Mouse (Mus musculus): ENCODE measurements around the gene Olfr112. TPM values are rescaled to one million over a fixed set of nuclear protein-coding genes. Genes with fewer than 3 reads are reported as not detected.
"Not testable (repeated sequence)": the region's sequence is repeated elsewhere in the genome, so short reads cannot be mapped to it uniquely, and the experiment has no call there.

The Olfr112 gene
- polyA plus RNA-seq (2016; fragmentation: Nextera tagmentation; extraction: Ambion mirVana) = not detected in 2 replicates

DNA sequence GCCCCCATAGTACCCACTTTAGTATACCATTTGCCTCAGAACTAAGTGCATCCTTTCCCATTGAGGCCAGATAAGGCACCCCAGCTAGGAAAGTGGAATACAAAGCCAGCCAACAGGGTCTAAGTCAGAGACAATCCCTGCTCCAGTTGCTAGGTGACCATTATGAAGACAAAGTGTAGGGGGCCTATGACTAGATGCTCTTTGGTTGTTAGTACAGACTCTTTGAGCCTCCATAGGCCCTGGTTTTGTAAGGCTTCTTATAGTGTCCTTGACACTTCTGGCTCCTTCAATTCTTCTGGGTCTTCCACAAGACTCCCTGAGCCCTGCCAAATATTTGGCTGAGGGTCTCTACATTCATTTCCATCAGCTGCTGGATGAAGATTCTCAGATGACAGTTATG is at the start of gene Olfr112:
TSS of gene Olfr112 (minus strand) at position 101 of the 400 bp plus-strand sequence.
- Histone ChIP-seq H3K4me3 (no peak within 1 kb of the TSS), H3K9me3 (no peaks in the 10 kb centered on the region), H3K4me1 (no peaks in the 10 kb centered on the region), H3K27me3 (replicated peaks) (no peaks in the 10 kb centered on the region), H3K36me3 (no peaks in the 10 kb centered on the region), H3K27ac (no peak within 1 kb of the TSS), H3K9ac (no peak within 1 kb of the TSS), H3K4me2 (replicated peaks) (no peak within 1 kb of the TSS)
- no peak for ATAC-seq (ENCODE audit: low FRiP score, low read depth)

DNA sequence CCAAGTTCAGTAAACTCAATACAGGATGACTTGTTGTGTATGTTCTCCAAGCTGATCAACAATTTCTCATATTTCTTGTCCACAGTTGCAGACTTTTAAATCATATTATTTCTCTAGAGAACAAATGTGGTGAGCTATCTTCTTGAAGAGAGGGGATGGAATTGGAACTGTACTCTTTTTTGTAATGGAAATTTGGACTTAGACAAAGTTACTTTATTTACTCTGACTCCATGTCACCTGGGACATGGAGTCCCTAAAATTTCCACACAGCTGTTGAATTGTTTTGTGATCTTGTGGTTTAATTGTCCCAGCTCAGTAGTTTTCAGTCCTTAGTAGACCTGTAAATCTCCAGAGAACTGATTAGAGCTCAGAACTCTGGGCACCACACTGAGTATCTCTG is 23.4 kb upstream of the Olfr112 start, which contains the start of gene Olfr114:
TSS of gene Olfr114 (minus strand) at position 101 of the 400 bp plus-strand sequence.
- Histone ChIP-seq H3K9me3 (no peaks in the 10 kb centered on the region), H3K9ac (no peak within 1 kb of the TSS), H3K4me1 (no peaks in the 10 kb centered on the region), H3K27me3 (replicated peaks) (no peaks in the 10 kb centered on the region), H3K4me2 (replicated peaks) (no peak within 1 kb of the TSS), H3K36me3 (no peaks in the 10 kb centered on the region), H3K27ac (no peak within 1 kb of the TSS), H3K4me3 (no peak within 1 kb of the TSS)
- no peak for ATAC-seq (ENCODE audit: low FRiP score, low read depth)

DNA sequence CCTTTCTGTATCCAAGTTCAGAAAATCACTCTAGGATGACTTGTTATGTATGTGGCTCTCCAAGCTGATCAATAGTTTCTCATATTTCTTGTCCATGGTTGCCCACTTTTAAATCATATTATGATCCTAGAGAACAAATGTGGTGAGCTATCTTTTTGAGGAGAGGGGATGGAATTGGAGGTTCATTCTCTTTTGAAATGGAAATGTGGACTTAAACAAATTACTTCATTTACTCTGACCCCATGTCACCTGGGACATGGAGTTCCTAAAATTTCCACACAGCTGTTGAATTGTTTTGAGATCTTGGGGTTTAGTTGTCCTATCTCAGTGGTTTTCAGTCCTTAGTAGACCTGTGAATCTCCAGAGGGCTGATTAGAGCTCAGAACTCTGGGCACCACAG is 8.3 kb upstream of the Olfr112 start, which contains the start of gene Olfr113:
TSS of gene Olfr113 (minus strand) at position 101 of the 400 bp plus-strand sequence.
- H3K27ac ChIP-seq = no peak within 1 kb of the TSS

DNA sequence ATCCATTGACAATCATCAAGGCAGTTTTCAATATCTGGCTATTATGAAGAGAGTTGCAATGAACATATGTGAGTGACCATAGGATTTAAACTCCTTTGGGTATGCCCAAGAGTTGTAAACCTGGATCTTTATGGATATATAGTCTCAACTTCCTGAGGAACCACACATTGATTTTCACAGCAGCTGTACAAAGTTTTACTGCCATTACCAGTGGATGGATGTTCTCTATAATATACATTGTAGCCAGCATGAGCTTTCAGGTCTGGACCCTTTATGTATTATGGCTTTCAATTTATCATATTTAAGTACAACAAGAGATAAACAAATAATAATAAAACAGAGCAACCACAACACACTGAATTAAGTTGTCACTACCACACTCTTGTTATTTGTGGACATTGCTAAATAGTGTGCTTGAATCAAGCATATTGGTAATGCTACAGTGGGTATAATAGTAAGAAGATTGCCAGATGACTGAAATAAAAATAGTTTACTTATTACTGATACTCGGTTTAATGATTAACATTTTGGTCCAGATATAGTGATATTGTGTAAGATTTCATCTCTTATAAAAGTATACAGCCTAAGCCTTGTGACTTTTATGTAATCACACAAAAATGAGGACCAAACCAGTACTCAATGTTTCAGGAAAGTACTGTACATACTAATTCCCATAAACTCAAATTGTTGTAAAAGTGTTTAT is 10.2 kb downstream of the Olfr112 start:
- Histone ChIP-seq H3K4me2 (replicated peaks) (no peak overlapping the region), H3K36me3 (no peaks in the 10 kb centered on the region), H3K9me3 (no peaks in the 10 kb centered on the region), H3K27me3 (replicated peaks) (no peaks in the 10 kb centered on the region), H3K4me1 (no peaks in the 10 kb centered on the region), H3K9ac (no peak overlapping the region), H3K27ac (no peak overlapping the region), H3K4me3 (no peak overlapping the region)
- no peak for ATAC-seq (ENCODE audit: low FRiP score, low read depth)
- WGBS = 70% methylated on average over 1 of the region's 1 CpGs

More for the DNA sequence above, 8.3 kb upstream of the Olfr112 start, which contains the start of gene Olfr113:
- Histone ChIP-seq H3K4me1 (no peaks in the 10 kb centered on the region), H3K4me2 (replicated peaks) (no peak within 1 kb of the TSS), H3K27me3 (replicated peaks) (no peaks in the 10 kb centered on the region), H3K9ac (no peak within 1 kb of the TSS), H3K9me3 (no peaks in the 10 kb centered on the region), H3K4me3 (no peak within 1 kb of the TSS), H3K36me3 (no peaks in the 10 kb centered on the region)
- ATAC-seq (ENCODE audit: low FRiP score, low read depth) = no peak

DNA sequence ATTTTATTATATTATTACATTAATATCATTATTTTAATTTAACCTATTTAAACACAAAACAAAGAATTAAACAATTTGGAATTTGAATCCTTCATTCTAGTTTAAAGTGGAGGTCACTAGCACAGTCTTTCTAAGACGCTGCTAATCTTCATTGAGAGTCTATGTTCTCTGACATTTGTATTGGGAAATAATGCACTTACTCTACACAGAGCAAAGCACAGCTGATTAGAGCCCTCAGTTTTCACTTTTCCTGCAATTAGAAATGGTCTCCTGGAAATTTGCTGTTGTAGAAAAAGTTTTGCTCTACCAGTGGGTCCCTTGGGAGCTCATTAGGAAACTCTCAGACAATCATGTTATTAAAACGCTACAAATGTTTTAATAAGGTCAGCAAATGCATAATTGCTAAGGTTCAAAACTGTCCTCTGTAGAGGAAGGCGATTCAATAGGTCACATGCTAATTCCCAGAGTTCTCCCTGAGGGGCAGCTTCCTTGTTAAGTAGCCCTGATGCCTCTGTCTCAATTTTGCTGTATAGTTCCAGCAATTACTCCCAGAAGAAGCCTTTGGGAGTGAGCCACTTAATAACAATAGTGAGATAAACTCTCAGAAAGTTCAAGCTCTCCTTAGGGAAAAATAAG is 25.3 kb downstream of the Olfr112 start:
- Histone ChIP-seq H3K4me1 (no peaks in the 10 kb centered on the region), H3K4me2 (replicated peaks) (no peak overlapping the region), H3K36me3 (no peaks in the 10 kb centered on the region), H3K27ac (no peak overlapping the region), H3K4me3 (no peak overlapping the region), H3K9me3 (no peaks in the 10 kb centered on the region), H3K27me3 (replicated peaks) (no peaks in the 10 kb centered on the region), H3K9ac (no peak overlapping the region)
- ATAC-seq (ENCODE audit: low FRiP score, low read depth) = no peak
- 78% methylated on average over 3 of the region's 3 CpGs for WGBS

DNA sequence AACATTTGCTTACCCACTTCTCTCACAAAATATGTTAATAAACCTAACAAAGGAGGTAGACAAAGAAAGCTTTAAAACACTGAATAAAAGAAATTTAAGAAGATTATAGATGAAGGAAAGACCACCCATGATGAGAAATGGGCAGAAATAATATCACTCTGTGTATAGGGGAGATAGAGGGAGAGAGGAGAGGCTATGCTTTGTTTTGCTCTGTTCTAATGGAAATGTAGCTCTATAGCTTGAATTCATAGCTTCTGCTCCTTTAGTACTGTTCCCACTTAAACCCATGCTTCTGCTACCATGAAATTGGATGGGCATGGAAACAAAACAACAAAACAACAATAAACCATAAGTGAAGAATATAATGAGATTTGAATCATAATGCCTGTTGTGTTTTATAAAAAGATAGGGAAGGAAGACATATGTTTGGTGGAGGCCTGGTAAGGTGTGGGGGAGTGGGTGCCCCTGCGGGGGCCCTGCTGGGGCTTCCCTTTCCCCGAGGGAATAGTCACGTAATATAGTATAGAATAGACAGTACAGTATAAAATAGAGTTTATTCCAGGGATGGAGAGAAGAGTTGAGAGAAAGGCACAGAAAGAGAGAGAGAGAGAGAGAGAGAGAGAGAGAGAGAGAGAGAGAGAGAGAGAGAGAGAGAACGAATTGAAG is 27.7 kb downstream of the Olfr112 start:
- no peak overlapping the region for H3K4me3 ChIP-seq
- no peaks in the 10 kb centered on the region for H3K36me3 ChIP-seq
- no peaks in the 10 kb centered on the region for H3K4me1 ChIP-seq
- no peaks in the 10 kb centered on the region for H3K9me3 ChIP-seq
- no peak overlapping the region for H3K4me2 ChIP-seq (replicated peaks)
- no peak overlapping the region for H3K27ac ChIP-seq
- no peaks in the 10 kb centered on the region for H3K27me3 ChIP-seq (replicated peaks)
- H3K9ac ChIP-seq = no peak overlapping the region
- 80% methylated on average over 4 of the region's 4 CpGs for WGBS
- ATAC-seq (ENCODE audit: low FRiP score, low read depth) = no peak

DNA sequence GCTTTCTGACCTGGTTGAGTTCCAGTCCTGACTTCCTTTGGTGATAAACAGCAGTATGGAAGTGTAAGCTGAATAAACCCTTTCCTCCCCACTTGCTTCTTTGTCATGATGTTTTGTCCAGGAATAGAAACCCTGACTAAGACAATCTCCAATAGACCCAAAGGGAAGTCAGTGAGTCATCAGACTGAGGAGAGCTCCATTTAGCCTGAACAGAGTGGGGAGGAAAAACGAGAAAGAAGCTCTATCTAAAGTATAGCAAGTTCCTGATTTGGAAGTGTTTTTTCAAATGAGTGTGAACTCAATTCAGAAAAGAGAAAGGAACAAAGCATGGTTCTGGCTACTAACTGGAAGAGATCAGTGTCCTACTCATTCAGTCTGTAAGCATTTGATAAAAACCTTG is 30.8 kb downstream of the Olfr112 start:
- not testable (repeated sequence) for H3K9ac ChIP-seq; H3K27me3 ChIP-seq (replicated peaks); H3K9me3 ChIP-seq; H3K36me3 ChIP-seq; H3K4me2 ChIP-seq (replicated peaks); H3K4me1 ChIP-seq; ATAC-seq (ENCODE audit: low FRiP score, low read depth); H3K4me3 ChIP-seq; H3K27ac ChIP-seq
- WGBS = 64% methylated on average over 1 of the region's 1 CpGs

DNA sequence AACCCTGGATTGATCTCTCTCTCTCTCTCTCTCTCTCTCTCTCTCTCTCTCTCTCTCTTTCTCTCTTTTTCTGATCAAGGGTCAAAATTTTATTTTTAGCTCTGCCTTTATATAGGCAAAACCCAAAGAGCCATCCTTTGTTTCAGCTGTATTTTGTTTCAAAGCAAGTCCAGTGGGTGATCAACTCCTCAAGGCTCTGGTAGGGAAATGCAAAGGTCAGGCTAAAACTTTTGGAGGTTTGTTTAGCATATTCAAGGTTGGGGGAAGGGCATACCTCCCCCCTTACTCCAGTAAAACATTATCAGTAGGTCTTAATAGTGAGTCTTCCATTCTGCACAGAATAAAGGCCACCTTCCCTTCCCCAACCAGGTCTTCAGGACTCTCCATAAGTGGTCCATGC is 34.1 kb downstream of the Olfr112 start:
- Histone ChIP-seq H3K27ac (no peak overlapping the region), H3K27me3 (replicated peaks) (no peaks in the 10 kb centered on the region), H3K4me1 (no peaks in the 10 kb centered on the region), H3K9me3 (no peaks in the 10 kb centered on the region), H3K4me2 (replicated peaks) (no peak overlapping the region), H3K9ac (no peak overlapping the region), H3K4me3 (no peak overlapping the region), H3K36me3 (no peaks in the 10 kb centered on the region)
- no peak for ATAC-seq (ENCODE audit: low FRiP score, low read depth)

DNA sequence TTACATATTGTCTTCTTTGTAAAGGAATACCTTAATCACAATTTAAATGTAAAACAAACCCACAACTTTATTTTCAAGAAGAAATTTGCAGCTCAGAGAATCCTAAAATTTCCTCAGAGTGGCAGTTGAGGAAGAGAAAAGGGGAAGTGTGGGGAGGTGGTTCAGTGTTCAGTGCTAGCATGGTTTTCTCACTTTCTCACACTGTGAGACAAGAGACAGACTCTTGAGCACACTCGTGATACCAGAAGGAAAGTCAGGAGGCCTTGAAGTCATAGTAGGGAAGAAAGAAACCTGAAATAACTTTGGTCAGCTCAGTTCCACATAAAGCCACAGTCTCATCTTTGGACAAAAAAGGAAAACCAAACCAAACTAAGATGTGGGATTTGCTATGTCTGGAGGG is 43.8 kb downstream of the Olfr112 start:
- not testable (repeated sequence) for H3K4me2 ChIP-seq (replicated peaks); H3K9me3 ChIP-seq; H3K27ac ChIP-seq; H3K4me3 ChIP-seq; H3K4me1 ChIP-seq; H3K9ac ChIP-seq; H3K27me3 ChIP-seq (replicated peaks); ATAC-seq (ENCODE audit: low FRiP score, low read depth); H3K36me3 ChIP-seq
- WGBS = 81% methylated on average over 1 of the region's 1 CpGs

DNA sequence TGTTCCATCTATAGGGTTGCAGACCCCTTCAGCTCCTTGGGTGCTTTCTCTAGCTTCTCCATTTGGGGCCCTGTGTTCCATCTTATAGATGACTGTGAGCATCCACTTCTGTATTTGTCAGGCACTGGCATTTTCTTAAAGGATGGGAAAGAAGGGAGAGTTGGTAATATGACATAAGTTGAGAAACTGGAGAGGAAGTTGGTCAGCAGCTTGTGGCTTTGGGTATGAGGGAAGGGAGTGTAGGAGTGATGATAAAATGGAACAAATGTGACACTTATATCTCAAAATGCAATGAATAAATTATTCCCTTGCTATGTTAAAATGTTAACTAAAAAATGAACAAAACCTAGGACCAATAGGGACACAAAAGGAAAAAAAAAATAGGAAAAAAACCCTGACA is 44.6 kb downstream of the Olfr112 start:
- H3K36me3 ChIP-seq; H3K4me2 ChIP-seq (replicated peaks); H3K27ac ChIP-seq; H3K4me3 ChIP-seq; H3K27me3 ChIP-seq (replicated peaks); ATAC-seq (ENCODE audit: low FRiP score, low read depth); H3K9me3 ChIP-seq; H3K9ac ChIP-seq; H3K4me1 ChIP-seq: not testable (repeated sequence)
